Mouse (Mus musculus) heart, postnatal 0 days (tissue): ENCODE measurements around the gene Atrn. TPM values are rescaled to one million over a fixed set of nuclear protein-coding genes. Genes with fewer than 3 reads are reported as not detected.

Source experiments
- ATAC-seq: fragments of 200-750 bp; cut with Nextera tagmentation; 2 replicates; pipeline ENCODE4 v1.8.0; 2017; ENCODE audit warnings: low read depth, moderate number of reproducible peaks, moderate library complexity; ENCODE audit not compliant: insufficient read depth
- DNase-seq: peaks from one replicate; pipeline ENCODE4 v3.0.0-alpha.2; 2016; ENCODE audit warnings: low spot score
- H3K27ac ChIP-seq: fragments of 300-500 bp; sonication (generic); 2 replicates; pipeline ENCODE4 v1.5.1; 2014; ENCODE audit warnings: low read depth, mild to moderate bottlenecking
- H3K27me3 ChIP-seq: fragments of 300-500 bp; sonication (generic); 2 replicates; pipeline ENCODE4 v1.6.1; 2014; ENCODE audit warnings: low read length, mixed read lengths; ENCODE audit not compliant: control insufficient read depth, insufficient read depth
- H3K36me3 ChIP-seq: fragments of 300-500 bp; sonication (generic); replicated peaks from 2 replicates; pipeline ENCODE4 v1.6.1; 2014; ENCODE audit warnings: low read length, mixed read lengths; ENCODE audit not compliant: control insufficient read depth, insufficient read depth
- H3K4me1 ChIP-seq: fragments of 300-500 bp; sonication (generic); 2 replicates; pipeline ENCODE4 v1.6.1; 2014; ENCODE audit warnings: antibody characterized with exemption; ENCODE audit not compliant: control insufficient read depth, insufficient read depth
- H3K4me2 ChIP-seq: fragments of 300-500 bp; sonication (generic); 2 replicates; pipeline ENCODE4 v1.6.1; 2014; ENCODE audit warnings: low read depth, mild to moderate bottlenecking, low read length, moderate library complexity
- H3K4me3 ChIP-seq: fragments of 300-500 bp; sonication (generic); 2 replicates; pipeline ENCODE4 v1.5.1; 2014; ENCODE audit warnings: low read depth, low read length
- H3K9ac ChIP-seq: fragments of 300-500 bp; sonication (generic); replicated peaks from 2 replicates; pipeline ENCODE4 v1.6.1; 2014; ENCODE audit warnings: low read depth, low read length, mixed read lengths
- H3K9me3 ChIP-seq: fragments of 300-500 bp; sonication (generic); replicated peaks from 2 replicates; pipeline ENCODE4 v1.6.1; 2016; ENCODE audit warnings: low read length; ENCODE audit not compliant: control insufficient read depth
- CTCF ChIP-seq: IDR thresholded peaks from 2 replicates; pipeline ENCODE4 v1.5.1; 2016; ENCODE audit warnings: antibody characterized with exemption, control low read depth, low read depth
- EP300 ChIP-seq: IDR thresholded peaks from 2 replicates; pipeline ENCODE4 v1.6.1; 2016; ENCODE audit warnings: antibody characterized with exemption, low read depth
- WGBS: fragments of 180-500 bp; shearing (Covaris S2); extraction: QIAGEN DNeasy Blood & Tissue Kit; methylation state at CpG from one replicate; pipeline ENCODE4 v1.1.7; 2014; 5-methylcytosine and 5-hydroxymethylcytosine counted together
- polyA plus RNA-seq: library from polyadenylated mRNA; unstranded; fragments of >200 nt; fragmentation: Nextera tagmentation; extraction: Ambion mirVana; gene quantifications from 2 replicates; pipeline ENCODE4 v1.2.1, GENCODE M21; 2015
- total RNA-seq: library from RNA; depleted of rRNA; stranded (reverse); fragments of >200 nt; gene quantifications from 2 replicates; pipeline ENCODE4 v1.2.3, GENCODE M21; 2014; ENCODE audit warnings: low replicate concordance; rRNA removed

Gene Atrn
- total RNA-seq (18.5 and 20.7 TPM in 2 replicates), polyA plus RNA-seq (3.2 and 3.3 TPM in 2 replicates)

DNA sequence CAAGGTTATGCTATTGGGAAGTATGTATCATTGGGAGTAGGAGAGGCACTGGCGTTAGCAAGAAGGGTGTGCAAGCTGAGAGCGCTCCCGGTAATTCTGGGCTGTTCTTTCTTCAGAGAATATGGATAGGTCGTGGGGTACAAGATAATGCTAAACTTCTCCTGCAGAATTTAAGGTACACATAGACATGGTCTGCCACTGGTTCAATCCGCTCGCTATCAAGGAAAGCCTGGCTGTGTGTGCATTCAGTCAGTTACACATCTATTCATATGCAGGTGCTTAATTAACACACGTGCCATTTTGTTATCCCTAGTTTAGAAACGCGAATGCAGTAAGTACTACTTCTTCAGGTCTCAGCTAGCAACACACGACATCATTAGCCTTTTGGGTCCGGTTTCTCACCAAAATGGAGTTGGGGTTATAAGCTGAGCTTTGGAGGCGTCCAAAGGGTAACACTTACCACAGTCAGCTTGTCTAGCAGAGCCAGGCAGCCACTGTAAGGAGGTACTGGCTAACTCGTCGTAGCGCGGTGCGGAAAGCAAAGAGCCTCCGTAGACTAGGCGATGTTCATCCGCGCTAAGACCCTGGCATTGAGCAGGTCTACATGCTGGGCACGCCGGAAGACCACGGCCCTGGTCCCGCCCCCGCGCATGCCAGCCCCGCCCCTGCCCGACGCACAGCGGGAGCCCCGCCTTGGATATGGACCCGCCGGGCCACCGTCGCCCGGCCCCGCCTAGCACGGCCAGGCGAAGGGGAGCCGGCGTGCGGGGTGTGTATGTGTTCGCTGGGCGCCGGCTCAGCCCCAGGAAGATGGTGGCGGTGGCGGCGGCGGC, at the start of gene Atrn, which contains the start of gene 4930402H24Rik:
Gene Atrn (plus strand): TSS at position 745 of the 833 bp plus-strand sequence.
Gene 4930402H24Rik (minus strand): TSS at position 656 of the 833 bp plus-strand sequence.
- peak within 1 kb of the TSS; percentile 84 for H3K4me3 ChIP-seq
- H3K27ac ChIP-seq = peak within 1 kb of the TSS; percentile 86
- WGBS = 4% methylated on average over 47 of the region's 50 CpGs
- peak within 1 kb of the TSS; percentile 74 for H3K4me2 ChIP-seq
- ATAC-seq = peak; percentile 99
- H3K4me1 ChIP-seq = peaks cover 19% of the 10 kb centered on the region
- no peaks in the 10 kb centered on the region for H3K36me3 ChIP-seq
- H3K9me3 ChIP-seq = no peaks in the 10 kb centered on the region
- no peaks in the 10 kb centered on the region for H3K27me3 ChIP-seq
- no peak for TF ChIP-seq CTCF
- TF ChIP-seq EP300 = no peak
- peak within 1 kb of the TSS; percentile 90 for H3K9ac ChIP-seq
- peak; percentile 90 for DNase-seq

DNA sequence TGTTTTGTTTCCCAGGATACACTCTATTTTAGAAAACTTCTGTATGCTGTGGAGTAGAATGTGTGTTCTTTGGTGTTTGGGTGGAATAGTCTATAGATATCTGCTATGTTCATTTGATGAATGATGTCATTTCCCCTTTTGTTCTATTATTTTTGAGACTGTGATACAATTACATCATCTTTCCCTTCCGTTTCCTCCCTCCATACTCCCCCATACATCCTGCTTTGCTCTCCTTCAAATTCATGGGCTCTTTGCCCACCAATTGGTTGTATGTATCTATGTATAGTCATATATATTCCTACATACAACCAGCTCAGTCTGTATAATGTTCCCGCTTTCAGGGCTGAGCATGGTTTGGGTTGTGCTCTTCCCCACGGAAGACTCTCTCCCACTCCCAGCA, 44.2 kb upstream of the Atrn start:
- WGBS = 57% methylated on average over 3 of the region's 3 CpGs
- H3K9me3 ChIP-seq = no peaks in the 10 kb centered on the region
- H3K27me3 ChIP-seq = no peaks in the 10 kb centered on the region
- H3K36me3 ChIP-seq = no peaks in the 10 kb centered on the region
- TF ChIP-seq CTCF (no peak), EP300 (peak; percentile 65; the same call in 1 of the 2 replicates)
- peak; percentile 49 for DNase-seq
- H3K4me2 ChIP-seq = no peak overlapping the region
- H3K27ac ChIP-seq = peak overlapping the region; percentile 73
- peaks cover 5% of the 10 kb centered on the region; the same call in 1 of the 2 replicates for H3K4me1 ChIP-seq
- H3K4me3 ChIP-seq = no peak overlapping the region
- H3K9ac ChIP-seq = no peak overlapping the region
- ATAC-seq = peak; percentile 58

DNA sequence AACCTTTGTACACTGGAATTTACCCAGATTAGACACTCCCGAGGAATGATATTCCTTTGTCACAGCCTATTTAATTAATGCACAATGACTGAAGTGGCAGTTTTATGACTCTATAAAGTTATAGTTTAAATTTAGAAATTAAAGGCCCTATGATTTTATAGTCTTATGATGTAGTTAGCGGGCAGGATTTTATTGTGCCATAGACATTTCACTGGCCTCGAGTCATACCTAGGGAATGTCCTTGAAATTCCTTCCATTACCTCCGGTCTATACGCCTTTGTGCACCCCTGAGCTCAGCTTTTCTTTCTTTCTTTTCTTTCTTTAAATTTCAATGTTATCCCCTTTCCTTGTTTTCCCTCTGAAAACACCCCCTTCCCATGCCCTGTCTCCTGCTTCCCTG, 35.4 kb upstream of the Atrn start:
- no peak for TF ChIP-seq EP300
- no peak for TF ChIP-seq CTCF
- Histone ChIP-seq H3K4me2 (no peak overlapping the region), H3K9me3 (no peaks in the 10 kb centered on the region), H3K36me3 (no peaks in the 10 kb centered on the region), H3K9ac (no peak overlapping the region), H3K4me3 (no peak overlapping the region), H3K4me1 (no peaks in the 10 kb centered on the region), H3K27me3 (no peaks in the 10 kb centered on the region), H3K27ac (no peak overlapping the region)
- ATAC-seq (no peak), DNase-seq (no peak)
- 89% methylated on average over 5 of the region's 5 CpGs for WGBS

DNA sequence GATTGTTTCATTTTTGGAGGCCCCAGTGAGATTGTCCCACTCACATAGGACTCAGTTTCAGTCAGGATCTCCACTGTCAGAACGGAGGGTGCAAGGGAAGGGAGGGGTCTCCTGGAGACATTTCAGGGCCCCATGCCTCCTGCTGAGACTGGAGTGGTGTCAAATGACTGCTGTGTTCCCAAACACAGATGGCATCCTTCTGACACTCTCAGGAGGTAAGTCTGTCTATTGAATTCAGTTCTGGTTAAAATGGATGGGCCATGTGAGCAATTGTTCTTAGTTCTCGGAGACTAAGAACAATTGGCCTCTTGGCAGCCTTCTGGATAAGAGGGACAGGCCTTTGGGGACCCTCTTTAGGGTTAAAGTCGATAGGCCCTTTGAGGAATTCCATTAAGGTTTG, 28.9 kb upstream of the Atrn start:
- Histone ChIP-seq H3K27ac (no peak overlapping the region), H3K27me3 (no peaks in the 10 kb centered on the region), H3K4me3 (no peak overlapping the region), H3K9ac (no peak overlapping the region), H3K4me2 (no peak overlapping the region), H3K4me1 (no peaks in the 10 kb centered on the region), H3K36me3 (no peaks in the 10 kb centered on the region), H3K9me3 (no peaks in the 10 kb centered on the region)
- 54% methylated on average over 3 of the region's 3 CpGs for WGBS
- ATAC-seq (no peak), DNase-seq (no peak)
- no peak for TF ChIP-seq CTCF
- TF ChIP-seq EP300 = no peak

DNA sequence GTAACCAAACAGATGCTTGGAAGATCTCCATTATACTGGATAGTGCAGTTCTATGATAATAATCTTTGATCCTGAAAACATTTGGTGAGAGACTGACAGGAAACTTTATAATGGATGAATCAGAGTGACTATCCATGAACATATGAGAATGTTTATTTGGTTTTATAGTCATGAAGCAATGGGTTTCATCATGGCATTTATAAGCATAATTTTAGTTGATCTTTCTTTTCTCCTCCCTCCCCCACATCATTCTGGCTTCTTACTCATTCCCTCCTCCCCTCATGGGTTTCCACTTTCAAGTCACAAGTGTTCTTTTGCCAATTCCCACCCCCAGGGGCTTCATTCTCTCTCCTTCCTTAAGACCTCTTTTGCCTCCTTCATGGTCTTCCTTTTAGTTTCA, 19.3 kb upstream of the Atrn start:
- no peak overlapping the region for H3K27ac ChIP-seq

More for the DNA sequence above, 19.3 kb upstream of the Atrn start:
- H3K9me3 ChIP-seq = no peaks in the 10 kb centered on the region
- H3K4me1 ChIP-seq = no peaks in the 10 kb centered on the region
- no peak overlapping the region for H3K9ac ChIP-seq
- no peaks in the 10 kb centered on the region for H3K36me3 ChIP-seq
- no peak overlapping the region for H3K4me3 ChIP-seq
- TF ChIP-seq EP300 = no peak
- no peak for TF ChIP-seq CTCF
- H3K27me3 ChIP-seq = no peaks in the 10 kb centered on the region
- no peak for DNase-seq
- ATAC-seq = no peak
- H3K4me2 ChIP-seq = no peak overlapping the region
